Mouse (Mus musculus): ENCODE results near the gene Nfam1. TPM values are rescaled to one million over a fixed set of nuclear protein-coding genes. Genes with fewer than 3 reads are reported as not detected.

The Nfam1 gene
- polyA plus RNA-seq, 1 experiment: 19.3 TPM

- TF ChIP-seq POLR2A (IDR thresholded peaks at IDR 0.05; ENCODE audit: borderline replicate concordance, extremely low read depth, low read depth, low read length) (no peak), CTCF (IDR thresholded peaks at IDR 0.05; ENCODE audit: insufficient read depth, low read length) (no peak)
- H3K4me3 ChIP-seq (replicated peaks; ENCODE audit: extremely low read depth, low read depth, low read length): no peak overlapping the region
- no peak for DNase-seq
- 0 out of 2 replicates have a peak, but pooled peaks cover 2% of the 10 kb centered on the region for H3K4me1 ChIP-seq (ENCODE audit: control insufficient read depth, insufficient read depth, low read length)
- WGBS: 80% methylated on average over 4 of the region's 4 CpGs
Observed at GRCm38 (mm10) chr15:82956721-82957120, 76.4 kb downstream of the Nfam1 start.

- no peak for DNase-seq
- Histone ChIP-seq H3K4me1 (ENCODE audit: control insufficient read depth, insufficient read depth, low read length) (0 out of 2 replicates have a peak, but pooled peaks cover 2% of the 10 kb centered on the region), H3K4me3 (replicated peaks; ENCODE audit: extremely low read depth, low read depth, low read length) (no peak overlapping the region)
- TF ChIP-seq CTCF (IDR thresholded peaks at IDR 0.05; ENCODE audit: insufficient read depth, low read length) (no peak), POLR2A (IDR thresholded peaks at IDR 0.05; ENCODE audit: borderline replicate concordance, extremely low read depth, low read depth, low read length) (no peak)
- 88% methylated on average over 3 of the region's 3 CpGs for WGBS
Observed at GRCm38 (mm10) chr15:82956310-82956709, 76.8 kb downstream of the Nfam1 start.

GRCm38 (mm10) chr15:82955286-82955685 lies 77.8 kb downstream of the Nfam1 start:
- H3K4me1 ChIP-seq (ENCODE audit: control insufficient read depth, insufficient read depth, low read length): 0 out of 2 replicates have a peak, but pooled peaks cover 2% of the 10 kb centered on the region
- WGBS: 75% methylated on average over 8 of the region's 8 CpGs
- TF ChIP-seq POLR2A (IDR thresholded peaks at IDR 0.05; ENCODE audit: borderline replicate concordance, extremely low read depth, low read depth, low read length) (no peak), CTCF (IDR thresholded peaks at IDR 0.05; ENCODE audit: insufficient read depth, low read length) (no peak)
- H3K4me3 ChIP-seq (replicated peaks; ENCODE audit: extremely low read depth, low read depth, low read length): no peak overlapping the region
- DNase-seq: no peak

GRCm38 (mm10) chr15:82954034-82954433 lies 79.1 kb downstream of the Nfam1 start:
- WGBS: 69% methylated on average over 5 of the region's 5 CpGs
- TF ChIP-seq POLR2A (IDR thresholded peaks at IDR 0.05; ENCODE audit: borderline replicate concordance, extremely low read depth, low read depth, low read length): no peak
- no peak for TF ChIP-seq CTCF (IDR thresholded peaks at IDR 0.05; ENCODE audit: insufficient read depth, low read length)
- DNase-seq: no peak
- H3K4me1 ChIP-seq (ENCODE audit: control insufficient read depth, insufficient read depth, low read length): 0 out of 2 replicates have a peak, but pooled peaks cover 2% of the 10 kb centered on the region
- H3K4me3 ChIP-seq (replicated peaks; ENCODE audit: extremely low read depth, low read depth, low read length): no peak overlapping the region

GRCm38 (mm10) chr15:82953096-82953495 lies 80.0 kb downstream of the Nfam1 start:
- WGBS: 54% methylated on average over 4 of the region's 4 CpGs
- H3K4me3 ChIP-seq (replicated peaks; ENCODE audit: extremely low read depth, low read depth, low read length): no peak overlapping the region
- DNase-seq: no peak
- 0 out of 2 replicates have a peak, but pooled peaks cover 1% of the 10 kb centered on the region for H3K4me1 ChIP-seq (ENCODE audit: control insufficient read depth, insufficient read depth, low read length)
- TF ChIP-seq CTCF (IDR thresholded peaks at IDR 0.05; ENCODE audit: insufficient read depth, low read length): no peak
- no peak for TF ChIP-seq POLR2A (IDR thresholded peaks at IDR 0.05; ENCODE audit: borderline replicate concordance, extremely low read depth, low read depth, low read length)

- TF ChIP-seq POLR2A (IDR thresholded peaks at IDR 0.05; ENCODE audit: borderline replicate concordance, extremely low read depth, low read depth, low read length) (no peak), CTCF (IDR thresholded peaks at IDR 0.05; ENCODE audit: insufficient read depth, low read length) (no peak)
- no peaks in the 10 kb centered on the region for H3K4me1 ChIP-seq (ENCODE audit: control insufficient read depth, insufficient read depth, low read length)
- DNase-seq: no peak
- no peak overlapping the region for H3K4me3 ChIP-seq (replicated peaks; ENCODE audit: extremely low read depth, low read depth, low read length)
- whole genome bisulfite sequencing: 32% methylated on average over 20 of the region's 20 CpGs
Observed at GRCm38 (mm10) chr15:82952292-82952705, 80.8 kb downstream of the Nfam1 start.

GRCm38 (mm10) chr15:82950246-82950645 lies 82.9 kb downstream of the Nfam1 start:
- no peaks in the 10 kb centered on the region for H3K4me1 ChIP-seq (ENCODE audit: control insufficient read depth, insufficient read depth, low read length)
- 69% methylated on average over 8 of the region's 8 CpGs for WGBS
- no peak for DNase-seq
- H3K4me3 ChIP-seq (replicated peaks; ENCODE audit: extremely low read depth, low read depth, low read length): no peak overlapping the region
- TF ChIP-seq POLR2A (IDR thresholded peaks at IDR 0.05; ENCODE audit: borderline replicate concordance, extremely low read depth, low read depth, low read length) (no peak), CTCF (IDR thresholded peaks at IDR 0.05; ENCODE audit: insufficient read depth, low read length) (no peak)

- no peaks in the 10 kb centered on the region for H3K4me1 ChIP-seq (ENCODE audit: control insufficient read depth, insufficient read depth, low read length)
- TF ChIP-seq CTCF (IDR thresholded peaks at IDR 0.05; ENCODE audit: insufficient read depth, low read length) (no peak), POLR2A (IDR thresholded peaks at IDR 0.05; ENCODE audit: borderline replicate concordance, extremely low read depth, low read depth, low read length) (no peak)
- no peak for DNase-seq
- WGBS: 60% methylated on average over 5 of the region's 5 CpGs
- H3K4me3 ChIP-seq (replicated peaks; ENCODE audit: extremely low read depth, low read depth, low read length): no peak overlapping the region
Observed at GRCm38 (mm10) chr15:82947431-82947830, 85.7 kb downstream of the Nfam1 start.

GRCm38 (mm10) chr15:82944479-82945195 lies 88.5 kb downstream of the Nfam1 start:
- WGBS: 81% methylated on average over 9 of the region's 9 CpGs
- DNase-seq: no peak
- TF ChIP-seq CTCF (IDR thresholded peaks at IDR 0.05; ENCODE audit: insufficient read depth, low read length): no peak
- TF ChIP-seq POLR2A (IDR thresholded peaks at IDR 0.05; ENCODE audit: borderline replicate concordance, extremely low read depth, low read depth, low read length): no peak
- Histone ChIP-seq H3K4me1 (ENCODE audit: control insufficient read depth, insufficient read depth, low read length) (no peaks in the 10 kb centered on the region), H3K4me3 (replicated peaks; ENCODE audit: extremely low read depth, low read depth, low read length) (no peak overlapping the region)

Other genes starting within 250 kb of the Nfam1 start
- gene Cyp2d26, start 239.0 kb downstream of the Nfam1 start, polyA plus RNA-seq (2012; rRNA removed): 0.52 and 0.69 TPM in 2 replicates
- 12.6 and 16.8 TPM in 2 replicates for gene Tcf20, start 45.4 kb downstream of the Nfam1 start, polyA plus RNA-seq (2012; rRNA removed)
- 38.6 and 43.5 TPM in 2 replicates for gene Serhl, start 56.2 kb upstream of the Nfam1 start, polyA plus RNA-seq (2012; rRNA removed)
- gene Rrp7a, start 89.5 kb upstream of the Nfam1 start, polyA plus RNA-seq (2012; rRNA removed): 82.1 and 85.3 TPM in 2 replicates
- 46.5 and 55.8 TPM in 2 replicates for gene Poldip3, start 116.1 kb upstream of the Nfam1 start, polyA plus RNA-seq (2012; rRNA removed)
- 438 and 440 TPM in 2 replicates for gene Cyb5r3, start 139.3 kb upstream of the Nfam1 start, polyA plus RNA-seq (2012; rRNA removed)
- gene A4galt, start 218.5 kb upstream of the Nfam1 start, polyA plus RNA-seq (2012; rRNA removed): 42.6 and 74.6 TPM in 2 replicates